Mouse (Mus musculus): ENCODE measurements around the gene Runx3. TPM values are rescaled to one million over a fixed set of nuclear protein-coding genes. Genes with fewer than 3 reads are reported as not detected.
"Not testable (repeated sequence)": the region's sequence is repeated elsewhere in the genome, so short reads cannot be mapped to it uniquely, and the experiment has no call there.

Gene Runx3
- polyA plus RNA-seq, 1 experiment = 20.8 TPM

DNA sequence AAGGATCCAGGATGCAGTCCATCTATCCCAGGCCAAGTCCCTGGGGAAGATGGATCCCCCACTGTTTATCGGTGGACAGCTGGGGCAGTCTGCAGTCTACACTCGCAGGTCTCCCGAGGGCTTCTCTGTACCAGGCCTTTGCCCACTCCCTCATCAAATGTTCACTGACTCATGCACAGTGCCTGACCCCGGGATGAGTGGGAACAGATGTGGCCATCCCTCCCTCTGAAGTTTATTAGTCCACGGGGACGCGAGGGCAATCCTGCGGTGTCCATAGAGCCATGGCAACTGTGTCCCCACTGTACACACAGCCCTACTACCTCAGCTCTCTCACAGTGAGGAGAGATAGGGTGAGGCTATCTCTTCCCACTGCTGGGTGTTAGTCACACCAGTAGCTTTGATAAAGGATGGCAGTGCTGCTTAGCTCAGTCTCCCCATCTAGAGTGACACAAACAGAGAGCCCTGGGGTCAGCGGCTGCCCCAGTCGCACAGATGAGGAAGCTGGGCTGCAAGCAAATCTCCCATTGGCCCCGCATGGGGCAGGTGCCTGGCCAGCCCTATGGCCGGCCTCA lies 50.9 kb downstream of the Runx3 start:
- no peaks in the 10 kb centered on the region; the same call in 1 of the 2 replicates for H3K4me1 ChIP-seq (ENCODE audit: control insufficient read depth, insufficient read depth, low read length)
- no peak overlapping the region for H3K4me3 ChIP-seq (replicated peaks; ENCODE audit: control insufficient read depth, low read depth, low read length)
- no peak overlapping the region for H3K27ac ChIP-seq (ENCODE audit: control insufficient read depth, insufficient read depth, low read depth, low read length, poor library complexity)
- no peak for TF ChIP-seq POLR2A (IDR thresholded peaks at IDR 0.05; ENCODE audit: borderline replicate concordance, control insufficient read depth, low read depth, low read length)
- no peak for TF ChIP-seq CTCF (IDR thresholded peaks at IDR 0.05; ENCODE audit: control insufficient read depth, insufficient read depth, low read length)
- 72% methylated on average over 12 of the region's 12 CpGs for WGBS

DNA sequence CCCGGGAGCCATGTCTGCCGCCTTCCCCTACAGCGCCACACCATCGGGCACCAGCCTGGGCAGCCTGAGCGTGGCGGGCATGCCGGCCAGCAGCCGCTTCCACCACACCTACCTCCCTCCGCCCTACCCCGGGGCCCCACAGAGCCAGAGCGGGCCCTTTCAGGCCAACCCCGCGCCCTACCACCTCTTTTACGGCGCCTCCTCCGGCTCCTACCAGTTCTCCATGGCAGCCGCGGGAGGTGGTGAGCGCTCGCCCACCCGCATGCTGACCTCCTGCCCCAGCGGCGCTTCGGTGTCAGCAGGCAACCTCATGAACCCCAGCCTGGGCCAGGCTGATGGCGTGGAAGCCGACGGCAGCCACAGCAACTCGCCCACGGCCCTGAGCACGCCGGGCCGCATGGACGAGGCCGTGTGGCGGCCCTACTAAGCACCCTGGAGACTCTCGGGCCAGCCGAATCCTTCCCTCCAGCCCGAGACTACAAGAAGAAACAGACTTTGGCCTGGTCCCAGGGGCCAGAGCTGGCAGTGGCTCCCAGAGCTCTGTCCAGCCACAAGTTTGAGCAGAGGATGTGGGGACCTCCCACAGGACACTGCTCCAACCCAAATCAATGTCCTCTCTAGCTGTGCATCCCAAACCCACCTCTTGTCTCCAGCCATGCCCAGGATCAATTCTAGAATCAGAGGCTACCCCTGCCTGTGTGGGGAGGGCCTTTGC lies 55.1 kb downstream of the Runx3 start:
- 86% methylated on average over 38 of the region's 38 CpGs for WGBS
- H3K4me1 ChIP-seq (ENCODE audit: control insufficient read depth, insufficient read depth, low read length) = no peaks in the 10 kb centered on the region; the same call in 1 of the 2 replicates
- TF ChIP-seq CTCF (IDR thresholded peaks at IDR 0.05; ENCODE audit: control insufficient read depth, insufficient read depth, low read length) (no peak), POLR2A (IDR thresholded peaks at IDR 0.05; ENCODE audit: borderline replicate concordance, control insufficient read depth, low read depth, low read length) (no peak)
- no peak overlapping the region for H3K4me3 ChIP-seq (replicated peaks; ENCODE audit: control insufficient read depth, low read depth, low read length)
- H3K27ac ChIP-seq (ENCODE audit: control insufficient read depth, insufficient read depth, low read depth, low read length, poor library complexity) = no peak overlapping the region

- TF ChIP-seq POLR2A (IDR thresholded peaks at IDR 0.05; ENCODE audit: borderline replicate concordance, control insufficient read depth, low read depth, low read length) (no peak), CTCF (IDR thresholded peaks at IDR 0.05; ENCODE audit: control insufficient read depth, insufficient read depth, low read length) (no peak)
- Histone ChIP-seq H3K27ac (ENCODE audit: control insufficient read depth, insufficient read depth, low read depth, low read length, poor library complexity) (no peak overlapping the region), H3K4me3 (replicated peaks; ENCODE audit: control insufficient read depth, low read depth, low read length) (no peak overlapping the region), H3K4me1 (ENCODE audit: control insufficient read depth, insufficient read depth, low read length) (no peaks in the 10 kb centered on the region; the same call in 1 of the 2 replicates)
These were observed 57.1 kb downstream of the Runx3 start for GRCm38 (mm10) chr4:135177568-135177967.

DNA sequence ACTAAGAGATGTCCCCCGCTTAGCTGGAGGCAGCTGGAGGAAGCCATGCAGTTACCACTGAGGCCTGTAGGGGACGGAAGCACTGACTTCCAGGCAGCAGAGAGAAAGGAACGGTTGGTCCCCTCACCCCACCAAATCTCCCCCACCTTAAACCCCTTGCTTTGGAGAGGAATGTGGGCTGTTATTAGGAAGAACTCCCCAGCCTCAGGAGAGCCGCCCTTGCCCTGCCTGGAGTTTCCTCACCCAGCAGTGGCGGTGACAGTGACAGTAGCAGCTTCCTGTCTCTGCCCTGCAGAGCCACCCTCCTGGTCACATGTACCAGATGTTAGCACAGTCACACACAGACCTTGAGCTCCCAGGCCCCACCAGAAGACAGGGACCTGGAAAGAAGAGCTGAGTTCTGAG lies 58.6 kb downstream of the Runx3 start:
- 11% methylated on average over 5 of the region's 5 CpGs for WGBS
- peak overlapping the region; percentile 25 for H3K27ac ChIP-seq (ENCODE audit: control insufficient read depth, insufficient read depth, low read depth, low read length, poor library complexity)
- no peaks in the 10 kb centered on the region; the same call in 1 of the 2 replicates for H3K4me1 ChIP-seq (ENCODE audit: control insufficient read depth, insufficient read depth, low read length)
- H3K4me3 ChIP-seq (replicated peaks; ENCODE audit: control insufficient read depth, low read depth, low read length) = no peak overlapping the region
- TF ChIP-seq POLR2A (IDR thresholded peaks at IDR 0.05; ENCODE audit: borderline replicate concordance, control insufficient read depth, low read depth, low read length) (no peak), CTCF (IDR thresholded peaks at IDR 0.05; ENCODE audit: control insufficient read depth, insufficient read depth, low read length) (peak; percentile 54)

GRCm38 (mm10) chr4:135181819-135182218 lies 61.4 kb downstream of the Runx3 start:
- H3K4me1 ChIP-seq (ENCODE audit: control insufficient read depth, insufficient read depth, low read length) = no peaks in the 10 kb centered on the region; the same call in 1 of the 2 replicates
- WGBS = 15% methylated on average over 4 of the region's 4 CpGs
- H3K4me3 ChIP-seq (replicated peaks; ENCODE audit: control insufficient read depth, low read depth, low read length) = no peak overlapping the region
- no peak for TF ChIP-seq POLR2A (IDR thresholded peaks at IDR 0.05; ENCODE audit: borderline replicate concordance, control insufficient read depth, low read depth, low read length)
- TF ChIP-seq CTCF (IDR thresholded peaks at IDR 0.05; ENCODE audit: control insufficient read depth, insufficient read depth, low read length) = no peak
- H3K27ac ChIP-seq (ENCODE audit: control insufficient read depth, insufficient read depth, low read depth, low read length, poor library complexity) = peak overlapping the region; percentile 45; the same call in 1 of the 2 replicates

- not testable (repeated sequence) for H3K27ac ChIP-seq (ENCODE audit: control insufficient read depth, insufficient read depth, low read depth, low read length, poor library complexity); H3K4me1 ChIP-seq (ENCODE audit: control insufficient read depth, insufficient read depth, low read length); H3K4me3 ChIP-seq (replicated peaks; ENCODE audit: control insufficient read depth, low read depth, low read length)
- WGBS = 90% methylated on average over 8 of the region's 13 CpGs
These were observed 63.8 kb downstream of the Runx3 start for GRCm38 (mm10) chr4:135184277-135184676.

- Histone ChIP-seq H3K27ac (ENCODE audit: control insufficient read depth, insufficient read depth, low read depth, low read length, poor library complexity) (no peak overlapping the region), H3K4me3 (replicated peaks; ENCODE audit: control insufficient read depth, low read depth, low read length) (no peak overlapping the region), H3K4me1 (ENCODE audit: control insufficient read depth, insufficient read depth, low read length) (no peaks in the 10 kb centered on the region)
- WGBS = 75% methylated on average over 12 of the region's 12 CpGs
- TF ChIP-seq CTCF (IDR thresholded peaks at IDR 0.05; ENCODE audit: control insufficient read depth, insufficient read depth, low read length) (no peak), POLR2A (IDR thresholded peaks at IDR 0.05; ENCODE audit: borderline replicate concordance, control insufficient read depth, low read depth, low read length) (no peak)
These were observed 69.1 kb downstream of the Runx3 start for GRCm38 (mm10) chr4:135189452-135190008.

- no peak overlapping the region for H3K4me3 ChIP-seq (replicated peaks; ENCODE audit: control insufficient read depth, low read depth, low read length)
- TF ChIP-seq POLR2A (IDR thresholded peaks at IDR 0.05; ENCODE audit: borderline replicate concordance, control insufficient read depth, low read depth, low read length) = no peak
- TF ChIP-seq CTCF (IDR thresholded peaks at IDR 0.05; ENCODE audit: control insufficient read depth, insufficient read depth, low read length) = no peak
- 98% methylated on average over 1 of the region's 1 CpGs for WGBS
- H3K4me1 ChIP-seq (ENCODE audit: control insufficient read depth, insufficient read depth, low read length) = no peaks in the 10 kb centered on the region
- H3K27ac ChIP-seq (ENCODE audit: control insufficient read depth, insufficient read depth, low read depth, low read length, poor library complexity) = no peak overlapping the region
These were observed 69.9 kb downstream of the Runx3 start for GRCm38 (mm10) chr4:135190364-135190763.
